Mouse (Mus musculus): ENCODE measurements around the gene Mup5. TPM values are rescaled to one million over a fixed set of nuclear protein-coding genes. Genes with fewer than 3 reads are reported as not detected.
"Not testable (repeated sequence)": the region's sequence is repeated elsewhere in the genome, so short reads cannot be mapped to it uniquely, and the experiment has no call there.

Mup5 gene
- total RNA-seq (2021) = not detected
- long read RNA-seq, experiment 1 = 0 reads
- long read RNA-seq, experiment 2 = 0 reads

DNA sequence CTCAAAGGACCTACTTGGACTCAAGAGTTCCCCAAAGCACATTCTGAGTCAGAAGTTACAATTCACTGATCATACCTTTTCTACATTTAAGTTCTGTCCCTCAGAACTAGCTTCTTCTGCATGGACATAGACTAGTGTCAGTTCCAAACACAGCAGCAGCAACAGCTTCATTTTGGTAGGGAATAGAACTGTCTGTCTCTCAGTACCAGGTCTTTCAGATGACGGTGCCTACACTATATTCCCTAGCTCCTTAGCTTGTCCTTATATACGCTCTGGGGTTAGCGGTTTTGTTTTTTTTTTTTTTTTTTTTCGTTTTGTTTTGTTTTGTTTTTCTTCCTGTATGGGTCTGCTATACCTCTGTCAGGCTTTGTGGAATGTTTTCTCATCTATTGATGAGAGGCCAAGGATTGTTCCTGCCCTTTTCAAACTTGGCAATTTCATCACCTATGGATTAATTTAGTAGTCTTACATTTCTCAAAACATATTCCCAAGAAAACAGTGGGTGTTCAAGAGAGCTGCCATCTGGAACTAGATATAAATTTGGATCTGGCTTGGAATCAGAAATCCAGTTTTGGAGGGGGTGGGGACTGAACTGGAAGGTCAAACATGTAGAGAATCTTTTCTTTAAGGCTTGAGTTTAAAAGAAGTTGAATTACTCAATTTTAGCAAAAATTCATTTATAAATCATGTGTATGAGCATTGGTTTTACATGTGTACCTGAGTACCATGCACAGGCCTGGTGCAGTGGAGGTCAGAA lies at the start of gene Mup5:
Gene Mup5, minus strand, starts transcription at position 282 of the 757 bp plus-strand sequence.
- peak; percentile 18 to 42 for DNase-seq (ENCODE audit: low spot score in 2 of 2)

DNA sequence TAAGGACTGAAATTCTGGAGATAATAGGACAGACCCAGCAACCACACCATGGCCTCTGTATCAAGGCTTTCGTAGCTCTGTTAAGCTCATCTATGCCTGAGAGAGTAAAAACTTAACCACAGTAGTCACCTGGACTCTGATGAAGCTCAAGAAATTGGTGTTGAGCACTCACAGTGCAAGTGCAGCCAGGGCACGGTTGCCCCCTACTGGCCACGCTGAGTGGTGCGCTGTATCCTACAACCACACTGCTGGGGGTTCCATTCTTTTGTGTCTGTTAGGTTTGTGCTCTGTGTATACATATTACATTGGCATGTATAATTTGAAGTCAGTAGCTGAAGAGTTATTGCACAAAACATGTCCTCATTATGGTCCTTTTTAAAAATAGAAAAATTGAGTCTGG lies 23.1 kb upstream of the Mup5 start:
- DNase-seq (ENCODE audit: low spot score in 2 of 2) = peak; percentile 37 to 39

DNA sequence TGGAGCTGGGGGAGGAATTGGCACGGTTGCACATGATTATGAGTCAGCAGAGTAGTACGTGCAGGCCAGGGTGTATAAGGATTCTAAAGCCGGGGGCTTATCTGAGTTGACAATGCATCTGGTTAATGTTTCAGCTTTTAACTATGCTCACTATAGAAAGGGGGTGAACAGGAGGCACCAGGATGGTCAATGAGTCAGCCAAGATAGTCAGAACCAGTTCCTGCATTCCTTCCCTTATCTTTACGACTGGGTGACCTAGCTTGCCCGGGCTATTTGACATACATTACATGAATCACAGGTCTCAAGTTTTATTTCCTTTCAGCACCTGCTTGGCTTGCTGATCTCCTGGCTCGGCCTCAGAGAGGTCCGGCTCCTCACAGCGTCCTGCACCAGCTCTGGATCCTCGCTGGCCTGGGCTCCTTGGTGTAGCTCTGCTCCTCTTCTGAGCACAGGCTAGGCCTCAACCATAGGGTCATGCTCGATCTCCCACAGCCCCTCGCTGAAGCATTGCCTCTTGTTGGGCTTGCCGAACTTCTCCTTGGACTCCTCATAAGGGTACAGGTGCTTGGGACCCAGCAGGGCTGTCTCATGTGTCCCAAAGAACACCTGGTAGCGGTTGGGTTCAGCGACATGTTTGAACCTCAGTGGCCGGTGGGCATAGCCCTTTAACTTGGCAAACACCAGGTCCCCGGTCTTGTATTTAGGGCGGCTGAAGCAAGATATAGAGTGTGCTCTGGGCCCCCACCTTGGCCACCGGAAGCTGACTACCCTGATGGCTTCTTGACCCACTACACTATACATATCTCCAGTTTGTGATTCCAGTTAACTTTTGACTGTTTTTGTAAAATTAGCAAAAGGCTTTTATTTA lies 21.0 kb upstream of the Mup5 start:
- no peak for DNase-seq (ENCODE audit: low spot score in 2 of 2)

DNA sequence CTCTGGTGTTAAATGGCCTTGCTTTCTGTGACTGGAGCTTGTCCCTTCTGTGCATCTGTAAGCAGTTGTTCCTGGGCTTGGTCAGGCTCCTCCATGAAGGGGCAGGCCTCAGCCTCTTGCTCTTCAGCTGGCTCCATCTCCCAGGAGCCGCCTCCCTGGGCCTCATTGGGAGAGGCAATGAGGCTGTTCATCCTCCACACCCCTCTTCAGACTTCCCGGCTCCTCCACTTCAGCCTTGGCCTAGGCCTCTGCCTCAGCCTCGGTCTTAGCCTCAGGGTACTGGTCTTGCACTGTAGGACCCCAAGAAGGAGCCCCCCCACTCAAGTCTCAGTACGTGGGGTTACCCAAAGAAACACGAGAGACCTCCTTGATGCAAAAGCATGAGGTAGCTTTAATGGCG lies 20.3 kb upstream of the Mup5 start:
- DNase-seq (ENCODE audit: low spot score in 2 of 2) = no peak

DNA sequence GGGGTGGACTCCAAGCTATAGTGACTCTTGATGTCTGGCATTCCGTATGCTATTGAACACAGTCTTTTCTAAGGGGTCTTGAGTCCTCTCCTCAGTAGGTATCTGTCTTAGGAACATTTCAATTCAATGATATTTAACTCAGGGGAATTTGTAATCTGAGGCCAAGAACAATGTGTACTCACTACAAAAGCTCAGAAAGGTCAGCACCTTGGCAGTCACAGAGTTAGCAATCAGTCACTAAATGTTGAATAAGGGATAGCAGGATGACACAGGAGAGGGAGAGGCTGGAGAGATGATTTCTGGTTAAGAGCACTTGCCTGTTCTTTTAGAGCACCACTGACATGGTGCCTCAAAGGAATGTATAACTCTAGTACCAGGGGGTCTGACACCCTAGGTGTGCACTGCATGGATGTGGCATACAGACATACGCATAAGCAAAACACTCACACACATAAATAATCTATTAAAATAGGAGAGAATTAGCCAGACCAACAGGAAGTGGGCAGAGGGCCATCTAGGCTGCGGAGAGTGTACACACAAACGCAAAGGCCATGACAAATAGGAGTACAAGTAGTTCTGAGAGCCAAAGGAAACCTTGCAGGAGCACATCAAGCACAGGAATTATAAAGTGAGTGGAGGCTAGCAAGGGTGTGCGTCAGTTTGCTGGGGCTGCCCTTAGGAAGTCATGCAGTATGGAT lies 9.9 kb upstream of the Mup5 start:
- DNase-seq (ENCODE audit: low spot score in 2 of 2) = no peak

DNA sequence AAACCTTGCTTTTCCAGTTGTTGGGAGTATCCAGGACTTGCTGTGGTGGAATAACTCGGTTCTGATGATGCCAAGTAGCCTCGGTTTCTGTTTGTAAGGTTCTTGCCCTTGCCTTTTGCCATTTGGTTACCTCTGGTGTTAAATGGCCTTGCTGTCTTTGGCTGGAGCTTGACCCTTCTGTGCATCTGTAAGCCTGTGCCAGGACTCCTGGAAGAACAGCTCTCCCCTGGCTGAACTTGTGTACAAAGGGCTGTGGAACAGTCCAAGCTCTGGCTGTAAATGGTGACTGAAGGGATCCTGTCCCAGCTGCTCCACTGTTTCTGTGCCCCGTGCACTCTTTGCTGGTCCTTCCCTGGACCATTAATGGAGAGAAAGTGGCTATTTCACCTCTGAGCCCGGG lies 5.8 kb downstream of the Mup5 start:
- no peak for DNase-seq (ENCODE audit: low spot score in 2 of 2)

DNA sequence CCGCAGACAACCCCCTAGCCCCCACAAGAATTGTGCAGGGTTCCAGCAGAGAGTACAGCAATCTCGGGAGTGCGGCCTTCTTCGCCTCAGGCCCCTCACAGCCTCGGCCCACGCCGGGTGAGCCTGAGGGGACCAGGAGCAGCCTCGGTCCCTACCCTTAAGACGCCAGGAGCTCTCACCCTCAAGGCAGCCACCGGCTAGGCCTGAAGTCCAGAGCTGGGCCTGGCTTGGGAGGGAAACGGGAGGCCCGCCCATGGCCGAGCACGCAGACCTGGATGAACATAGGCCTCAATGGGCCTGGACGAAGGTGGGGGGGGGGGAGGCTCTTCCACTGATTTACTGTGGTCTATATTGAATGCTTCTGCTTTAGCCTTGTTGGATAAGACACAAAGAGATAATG lies 11.8 kb downstream of the Mup5 start:
- no peak for DNase-seq (ENCODE audit: low spot score in 2 of 2)

DNA sequence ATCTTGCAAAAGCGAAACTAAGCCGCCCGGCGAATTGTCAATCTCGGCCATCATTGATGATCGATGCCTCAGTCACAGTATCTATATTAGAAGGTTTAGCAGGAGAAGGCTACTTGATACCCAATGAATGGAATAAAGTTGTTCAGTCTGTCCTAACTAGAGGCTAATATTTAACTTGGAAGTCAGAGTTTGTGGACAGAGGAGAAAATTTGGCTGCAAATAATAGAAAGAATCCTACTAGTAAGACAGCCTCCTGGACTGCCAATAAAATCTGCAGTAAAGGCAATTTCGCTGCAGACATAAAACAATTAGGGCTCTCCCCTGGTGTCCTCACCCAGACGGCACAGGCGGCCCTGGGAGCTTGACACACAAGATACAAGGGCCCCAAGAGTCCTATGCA lies 12.5 kb downstream of the Mup5 start:
- DNase-seq (ENCODE audit: low spot score in 2 of 2) = not testable (repeated sequence)

DNA sequence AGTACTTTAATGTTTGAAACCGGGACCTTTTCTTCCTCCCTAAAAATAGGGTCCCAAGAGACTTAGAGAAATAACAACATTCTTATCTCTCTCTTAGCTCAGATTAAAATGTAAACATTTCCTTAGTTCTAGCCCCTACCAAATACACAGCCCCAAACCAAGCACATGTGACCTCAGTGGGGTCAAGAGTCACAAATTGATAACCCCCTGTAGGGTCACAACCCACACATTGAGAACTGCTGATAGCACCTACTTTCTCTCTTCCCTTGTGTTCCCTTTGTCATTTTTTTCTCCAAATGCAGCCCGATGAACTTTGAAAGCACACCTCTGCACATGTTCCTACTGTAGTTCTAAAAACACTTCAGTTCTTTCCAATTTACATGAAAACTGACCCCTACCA lies 19.4 kb downstream of the Mup5 start:
- DNase-seq (ENCODE audit: low spot score in 2 of 2) = no peak

DNA sequence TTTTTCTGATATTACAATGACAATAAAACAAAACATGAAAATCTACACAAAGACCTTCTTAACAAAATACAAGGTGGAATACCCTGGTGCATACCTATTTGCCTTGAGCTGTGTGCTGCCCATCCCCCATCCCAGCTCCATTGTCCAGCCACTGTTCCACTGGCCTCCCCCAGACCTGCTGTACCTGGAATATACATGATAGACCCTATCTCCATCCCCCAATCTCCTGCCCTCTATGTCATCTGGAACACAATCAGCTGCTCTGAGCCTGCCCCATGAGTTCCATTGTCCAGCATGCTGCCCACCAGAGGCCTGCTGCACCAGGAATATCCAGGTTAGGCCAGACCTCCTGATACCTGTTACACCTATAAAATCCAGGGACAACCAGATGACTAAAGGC lies 21.6 kb downstream of the Mup5 start:
- DNase-seq (ENCODE audit: low spot score in 2 of 2) = no peak

DNA sequence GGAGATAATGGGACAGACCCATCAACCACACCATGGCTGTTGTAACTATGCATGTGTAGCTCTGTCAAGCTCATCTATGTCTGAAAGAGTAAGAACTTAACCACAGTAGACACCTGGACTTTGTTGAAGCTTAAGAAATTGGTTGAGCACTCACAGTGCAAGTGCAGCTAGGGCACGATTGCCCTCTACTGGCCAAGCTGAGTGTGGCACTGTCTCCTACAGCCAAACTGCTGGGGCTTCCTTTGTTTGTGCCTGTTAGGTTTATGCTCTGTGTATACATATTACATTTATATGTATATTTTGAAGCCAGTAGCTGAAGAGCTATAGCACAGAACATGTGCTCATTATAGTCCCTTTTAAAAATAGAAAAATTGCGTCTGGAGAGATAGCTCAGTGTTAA lies 23.8 kb downstream of the Mup5 start:
- peak; percentile 47 to 56 for DNase-seq (ENCODE audit: low spot score in 2 of 2)

DNA sequence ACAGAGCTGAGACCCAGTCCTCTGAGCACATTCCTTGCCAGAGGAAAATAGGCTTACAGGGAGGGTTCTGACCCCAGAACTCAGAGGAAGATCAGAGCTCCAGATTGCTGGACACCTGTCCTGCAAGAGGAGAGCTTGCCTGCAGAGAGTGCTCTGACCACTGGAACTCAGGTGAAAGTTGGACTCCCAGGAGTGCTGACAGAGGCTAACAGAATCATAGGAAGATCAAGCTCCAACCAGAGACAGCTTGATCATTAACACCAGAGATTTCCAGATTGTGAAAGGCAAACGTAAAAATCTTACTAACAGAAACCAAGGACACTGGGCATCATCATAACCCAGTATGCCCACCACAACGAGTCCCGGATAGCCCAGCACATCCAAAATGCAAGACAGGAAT lies 26.1 kb downstream of the Mup5 start:
- not testable (repeated sequence) for DNase-seq (ENCODE audit: low spot score in 2 of 2)

DNA sequence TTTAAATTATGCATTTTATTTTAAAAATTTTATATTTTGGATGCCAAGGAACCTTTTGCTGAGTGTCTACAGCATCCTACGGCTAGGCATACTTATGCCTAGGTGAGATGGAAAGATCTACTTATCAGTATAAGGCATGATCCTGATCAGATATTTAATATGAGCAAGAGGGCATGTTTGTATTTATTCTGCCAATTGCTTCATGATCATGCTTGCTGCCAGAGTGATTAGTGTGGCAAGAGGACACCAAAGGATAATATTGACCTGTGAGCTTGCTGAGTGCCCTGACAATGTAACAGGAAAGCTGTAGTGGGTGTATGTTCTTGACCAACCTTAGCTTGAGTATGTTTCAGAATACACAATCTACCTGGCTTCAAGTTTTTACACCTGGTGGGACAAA lies 45.3 kb downstream of the Mup5 start:
- DNase-seq (ENCODE audit: low spot score in 2 of 2) = not testable (repeated sequence)

DNA sequence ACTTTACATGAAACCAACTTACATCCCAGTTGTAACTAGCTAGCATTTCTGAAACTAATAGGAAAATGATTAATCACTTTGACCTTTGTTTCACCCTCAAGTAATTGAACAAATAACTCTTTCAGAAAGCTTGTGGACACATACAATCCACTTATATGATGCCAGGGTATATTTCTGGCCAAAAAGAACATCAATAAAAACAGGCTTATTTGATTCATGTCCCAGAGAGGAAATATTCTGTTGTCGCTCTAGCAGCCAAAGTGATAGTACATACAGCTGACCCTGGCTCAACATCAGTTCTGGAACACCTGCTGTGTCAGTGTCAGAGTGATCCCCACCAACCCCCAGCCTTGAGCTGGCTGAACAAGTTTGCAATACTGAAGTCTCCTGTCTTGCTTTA lies 50.8 kb downstream of the Mup5 start:
- DNase-seq (ENCODE audit: low spot score in 2 of 2) = not testable (repeated sequence)

DNA sequence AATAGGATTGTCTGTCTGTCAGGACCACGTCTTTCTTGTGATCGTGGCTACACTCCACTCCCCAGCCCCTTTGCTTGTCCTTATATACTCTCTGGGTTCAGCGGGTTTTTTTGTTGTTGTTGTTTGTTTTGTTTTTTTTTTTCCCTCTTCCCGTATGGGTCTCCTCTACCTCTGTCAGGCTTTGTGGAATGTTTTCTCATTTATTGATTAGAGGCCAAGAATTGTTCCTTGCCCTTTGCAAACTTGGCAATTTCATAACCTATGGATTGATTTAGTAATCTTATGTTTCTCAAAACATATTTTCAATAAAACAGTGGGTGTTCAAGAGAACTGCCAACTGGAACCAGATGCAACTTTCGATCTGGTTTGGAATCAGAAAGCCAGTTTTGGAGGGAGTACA lies 52.9 kb downstream of the Mup5 start, which contains the start of gene Mup19:
Gene Mup19, minus strand, starts transcription at position 101 of the 400 bp plus-strand sequence.
- not testable (repeated sequence) for DNase-seq (ENCODE audit: low spot score in 2 of 2)

Other genes with a start within 250 kb of the Mup5 start
- gene Mup17, start 239.4 kb downstream of the Mup5 start, total RNA-seq (2021) = not detected
- not detected for gene Mup18, start 161.1 kb downstream of the Mup5 start, total RNA-seq (2021)
- gene Mup19, start 53.0 kb downstream of the Mup5 start, total RNA-seq (2021) = not detected
- gene Mup20, start 218.9 kb upstream of the Mup5 start, total RNA-seq (2021) = not detected